Mouse (Mus musculus) liver, embryonic 15.5 days (tissue): Measurements from ENCODE around the gene Lrmda. TPM values are rescaled to one million over a fixed set of nuclear protein-coding genes. Genes with fewer than 3 reads are reported as not detected.

Experiments used
- ATAC-seq: fragments of 200-750 bp; cut with Nextera tagmentation; 2 replicates; pipeline ENCODE4 v1.8.0; 2017; ENCODE audit warnings: moderate number of reproducible peaks, mild to moderate bottlenecking, moderate library complexity; ENCODE audit not compliant: insufficient read depth
- H3K27ac ChIP-seq: fragments of 300-500 bp; sonication (generic); replicated peaks from 2 replicates; pipeline ENCODE4 v1.5.1; 2015; ENCODE audit warnings: mild to moderate bottlenecking, inconsistent platforms
- H3K27me3 ChIP-seq: fragments of 300-500 bp; sonication (generic); 2 replicates; pipeline ENCODE4 v1.6.1; 2015; ENCODE audit warnings: mild to moderate bottlenecking, inconsistent platforms
- H3K36me3 ChIP-seq: fragments of 300-500 bp; sonication (generic); replicated peaks from 2 replicates; pipeline ENCODE4 v1.6.1; 2015; ENCODE audit warnings: moderate library complexity, mild to moderate bottlenecking, inconsistent platforms
- H3K4me1 ChIP-seq: fragments of 300-500 bp; sonication (generic); replicated peaks from 2 replicates; pipeline ENCODE4 v1.6.1; 2015; ENCODE audit warnings: inconsistent platforms
- H3K4me2 ChIP-seq: fragments of 300-500 bp; sonication (generic); 2 replicates; pipeline ENCODE4 v1.6.1; 2015; ENCODE audit warnings: moderate library complexity, mild to moderate bottlenecking, inconsistent platforms
- H3K4me3 ChIP-seq: fragments of 300-500 bp; sonication (generic); replicated peaks from 2 replicates; pipeline ENCODE4 v1.5.1; 2015; ENCODE audit warnings: mild to moderate bottlenecking, inconsistent platforms
- H3K9ac ChIP-seq: fragments of 300-500 bp; sonication (generic); 2 replicates; pipeline ENCODE4 v1.6.1; 2015; ENCODE audit warnings: moderate library complexity, mild to moderate bottlenecking, inconsistent platforms
- H3K9me3 ChIP-seq: fragments of 300-500 bp; sonication (generic); replicated peaks from 2 replicates; pipeline ENCODE4 v1.6.1; 2016; ENCODE audit warnings: inconsistent platforms
- WGBS: fragments of 180-500 bp; shearing (Covaris S2); methylation state at CpG from one replicate; pipeline ENCODE4 v1.1.7; 2015; ENCODE audit warnings: mixed read lengths; ENCODE audit not compliant: insufficient replicate concordance; 5-methylcytosine and 5-hydroxymethylcytosine counted together
- microRNA-seq: library from miRNA; unstranded; fragments of <30 nt; microRNA quantifications from one replicate; pipeline ENCODE4, GENCODE M21; 2016
- polyA plus RNA-seq: library from polyadenylated mRNA; unstranded; fragments of >200 nt; fragmentation: Nextera tagmentation; extraction: Ambion mirVana; gene quantifications from 2 replicates; pipeline ENCODE4 v1.2.1, GENCODE M21; 2015

The Lrmda gene
- polyA plus RNA-seq, 1 experiment from 2014 or later = 0.13 TPM

DNA sequence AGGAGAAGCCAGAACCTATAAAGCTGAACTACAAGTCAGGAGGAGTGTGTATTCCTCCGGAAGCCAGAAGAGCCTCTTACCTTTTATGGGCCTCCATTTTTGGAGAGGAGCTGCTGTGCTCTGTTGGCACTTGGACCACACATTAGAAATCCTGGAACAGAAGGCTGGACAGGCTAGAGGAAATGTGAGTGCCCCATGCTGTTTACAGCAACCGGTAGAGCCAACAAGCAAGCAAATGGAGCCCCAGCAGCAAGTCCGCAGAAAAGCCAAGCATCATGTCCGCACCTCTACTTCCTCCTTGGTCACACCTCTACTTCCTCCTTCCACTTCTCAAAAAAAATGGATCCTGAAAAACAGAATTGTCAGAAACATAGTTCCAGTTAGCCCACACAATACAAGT lies 1073.8 kb downstream of the Lrmda start:
- no peak overlapping the region for H3K9ac ChIP-seq
- H3K4me1 ChIP-seq = no peaks in the 10 kb centered on the region
- no peaks in the 10 kb centered on the region for H3K36me3 ChIP-seq
- H3K27ac ChIP-seq = no peak overlapping the region
- H3K27me3 ChIP-seq = no peaks in the 10 kb centered on the region
- no peak for ATAC-seq
- no peak overlapping the region for H3K4me2 ChIP-seq
- 59% methylated on average over 4 of the region's 4 CpGs for WGBS
- no peak overlapping the region for H3K4me3 ChIP-seq
- no peaks in the 10 kb centered on the region for H3K9me3 ChIP-seq

DNA sequence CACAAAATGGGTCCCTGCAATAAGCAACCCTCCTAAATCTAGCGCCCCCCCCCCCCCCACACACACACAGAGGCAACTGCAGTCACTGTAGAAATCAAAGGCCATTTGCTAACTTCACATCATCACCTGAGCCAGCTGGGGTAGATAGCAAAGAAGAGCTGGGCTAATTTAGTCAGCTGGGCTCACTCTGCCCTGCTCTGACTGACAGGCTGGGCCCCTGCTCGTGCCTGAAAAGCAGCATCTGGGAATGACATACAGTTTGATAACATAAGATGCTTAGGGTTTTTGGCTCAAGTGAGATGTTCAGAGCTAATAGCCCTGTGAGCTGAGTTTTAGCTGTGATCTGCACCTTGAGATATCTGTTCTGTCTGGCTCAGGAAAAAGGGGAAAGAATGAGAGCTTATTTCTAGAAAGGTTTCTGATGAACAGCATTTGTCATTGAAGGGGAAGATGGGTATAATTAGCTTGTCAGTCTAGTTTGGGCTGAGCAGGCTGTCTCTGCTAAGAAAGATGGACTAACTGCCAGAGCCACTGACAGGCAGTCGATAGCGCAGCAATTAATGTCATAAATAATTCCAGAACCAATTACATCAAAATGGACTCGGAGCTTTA lies 1075.1 kb downstream of the Lrmda start:
- Histone ChIP-seq H3K27ac (no peak overlapping the region), H3K9ac (no peak overlapping the region), H3K9me3 (no peaks in the 10 kb centered on the region), H3K4me3 (no peak overlapping the region), H3K36me3 (no peaks in the 10 kb centered on the region), H3K4me2 (no peak overlapping the region), H3K27me3 (no peaks in the 10 kb centered on the region), H3K4me1 (no peaks in the 10 kb centered on the region)
- WGBS = 55% methylated on average over 5 of the region's 5 CpGs
- no peak for ATAC-seq

DNA sequence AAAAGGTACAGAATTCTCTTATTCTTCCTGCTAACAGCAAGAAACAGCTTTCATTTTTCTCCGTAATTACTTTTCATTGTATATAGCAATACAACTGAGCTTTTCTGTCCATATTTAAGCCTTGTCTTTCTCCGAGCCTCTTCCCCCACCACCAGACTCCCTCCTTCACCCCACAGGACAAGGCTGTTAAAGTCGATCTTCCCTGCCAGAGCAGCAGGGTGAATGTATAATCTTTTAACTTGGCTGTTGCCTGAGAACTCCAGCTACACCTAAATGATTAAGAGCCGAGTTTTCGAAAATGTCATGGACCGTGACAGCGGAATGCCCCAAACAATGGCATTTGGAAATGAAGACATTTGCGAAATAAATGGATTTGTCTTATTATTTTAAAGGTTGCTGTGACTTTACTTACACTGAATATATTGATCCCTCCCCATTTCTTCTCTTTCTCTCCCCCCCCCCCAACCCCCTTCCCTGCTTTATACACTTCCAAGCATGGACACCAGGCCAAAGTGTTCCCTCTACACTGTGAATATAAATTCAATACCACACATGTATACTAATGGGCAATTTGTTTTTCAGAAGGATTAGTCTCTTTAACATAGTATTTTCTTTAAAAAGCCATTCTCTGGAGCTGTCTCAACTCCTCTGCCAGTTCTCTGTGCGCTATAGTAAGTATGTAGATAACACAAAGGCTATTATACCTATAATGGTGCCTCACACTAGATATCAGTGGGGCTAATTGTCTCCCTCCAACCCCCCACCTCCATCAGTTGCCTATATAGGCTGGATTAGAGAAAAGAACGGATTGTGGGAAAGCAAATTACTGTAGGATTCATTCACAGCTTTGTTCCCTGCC lies 1075.9 kb downstream of the Lrmda start:
- no peak for ATAC-seq
- no peak overlapping the region for H3K9ac ChIP-seq
- 65% methylated on average over 10 of the region's 10 CpGs for WGBS

GRCm38 (mm10) chr14:23096017-23096336 lies 1076.5 kb downstream of the Lrmda start:
- no peak overlapping the region for H3K4me2 ChIP-seq
- H3K36me3 ChIP-seq = no peaks in the 10 kb centered on the region
- H3K4me3 ChIP-seq = no peak overlapping the region
- WGBS = 45% methylated on average over 3 of the region's 3 CpGs
- no peak overlapping the region for H3K27ac ChIP-seq
- no peaks in the 10 kb centered on the region for H3K4me1 ChIP-seq
- H3K27me3 ChIP-seq = no peaks in the 10 kb centered on the region
- ATAC-seq = no peak
- no peaks in the 10 kb centered on the region for H3K9me3 ChIP-seq
- no peak overlapping the region for H3K9ac ChIP-seq

More for the DNA sequence above, 1075.9 kb downstream of the Lrmda start:
- Histone ChIP-seq H3K4me1 (no peaks in the 10 kb centered on the region), H3K27me3 (no peaks in the 10 kb centered on the region), H3K27ac (no peak overlapping the region), H3K36me3 (no peaks in the 10 kb centered on the region), H3K9me3 (no peaks in the 10 kb centered on the region), H3K4me2 (no peak overlapping the region), H3K4me3 (no peak overlapping the region)

- Histone ChIP-seq H3K9ac (no peak overlapping the region), H3K36me3 (no peaks in the 10 kb centered on the region), H3K4me3 (no peak overlapping the region), H3K27ac (no peak overlapping the region), H3K4me2 (no peak overlapping the region), H3K4me1 (no peaks in the 10 kb centered on the region), H3K27me3 (no peaks in the 10 kb centered on the region), H3K9me3 (no peaks in the 10 kb centered on the region)
- ATAC-seq = no peak
- WGBS = 57% methylated on average over 4 of the region's 4 CpGs
Observed at GRCm38 (mm10) chr14:23096405-23096804, 1076.9 kb downstream of the Lrmda start.

Small RNA genes lying within 50 kb of the gene (microRNA-seq; reads per million reads assigned to microRNA genes)
- not detected for gene Gm27532

Other genes starting within 250 kb of the Lrmda start
- gene Vdac2, start 194.5 kb upstream of the Lrmda start, polyA plus RNA-seq = 110 and 121 TPM in 2 replicates
- gene Comtd1, start 170.7 kb upstream of the Lrmda start, polyA plus RNA-seq = 19.5 and 20.1 TPM in 2 replicates
- gene Zfp503, start 30.1 kb upstream of the Lrmda start, polyA plus RNA-seq = 0.74 and 0.91 TPM in 2 replicates